Mouse (Mus musculus) limb, embryonic 11.5 days (tissue): ENCODE measurements around the gene Gm11634. TPM values are rescaled to one million over a fixed set of nuclear protein-coding genes. Genes with fewer than 3 reads are reported as not detected.

Source experiments
- polyA plus RNA-seq: library from polyadenylated mRNA; unstranded; fragments of >200 nt; fragmentation: Nextera tagmentation; extraction: Ambion mirVana; gene quantifications from 2 replicates; pipeline ENCODE4 v1.2.1, GENCODE M21; 2014

Gm11634 gene
- polyA plus RNA-seq, 1 experiment from 2014 or later, result not detected

Other genes with a start within 250 kb of the Gm11634 start
- gene G6pc, start 231.7 kb downstream of the Gm11634 start, polyA plus RNA-seq, result not detected in 2 replicates
- 89.0 and 91.6 TPM in 2 replicates for gene Aarsd1, start 181.6 kb downstream of the Gm11634 start, polyA plus RNA-seq
- 10.4 and 11.5 TPM in 2 replicates for gene Gm27029, start 174.5 kb downstream of the Gm11634 start, polyA plus RNA-seq
- gene Rundc1, start 174.2 kb downstream of the Gm11634 start, polyA plus RNA-seq, result 13.3 and 14.4 TPM in 2 replicates
- 4.3 and 4.5 TPM in 2 replicates for gene Ptges3l, start 173.9 kb downstream of the Gm11634 start, polyA plus RNA-seq
- 459 and 489 TPM in 2 replicates for gene Rpl27, start 157.0 kb downstream of the Gm11634 start, polyA plus RNA-seq
- gene Ifi35, start 150.8 kb downstream of the Gm11634 start, polyA plus RNA-seq, result 3.3 and 3.4 TPM in 2 replicates
- 4.7 and 4.8 TPM in 2 replicates for gene Rnd2, start 134.3 kb downstream of the Gm11634 start, polyA plus RNA-seq
- gene Vat1, start 133.0 kb downstream of the Gm11634 start, polyA plus RNA-seq, result 17.7 and 19.3 TPM in 2 replicates
- gene Brca1, start 47.3 kb downstream of the Gm11634 start, polyA plus RNA-seq, result 23.2 and 23.3 TPM in 2 replicates
- 64.1 and 69.6 TPM in 2 replicates for gene Nbr1, start 47.1 kb downstream of the Gm11634 start, polyA plus RNA-seq
- gene Tmem106a, start 17.0 kb downstream of the Gm11634 start, polyA plus RNA-seq, result 0.67 and 1.3 TPM in 2 replicates
- 30.0 and 31.0 TPM in 2 replicates for gene Rdm1, start 27.9 kb upstream of the Gm11634 start, polyA plus RNA-seq
- 1.7 TPM in 2 replicates for gene Arl4d, start 66.3 kb upstream of the Gm11634 start, polyA plus RNA-seq
- 52.0 and 61.8 TPM in 2 replicates for gene Dhx8, start 133.7 kb upstream of the Gm11634 start, polyA plus RNA-seq
- 27.6 and 29.3 TPM in 2 replicates for gene Etv4, start 186.1 kb upstream of the Gm11634 start, polyA plus RNA-seq